Mouse (Mus musculus) stomach, postnatal 0 days (tissue): Measurements from ENCODE around the gene Zrsr1. TPM values are rescaled to one million over a fixed set of nuclear protein-coding genes. Genes with fewer than 3 reads are reported as not detected.
A peak's percentile ranks its signal among the peaks of the same experiment; 100 is the strongest.

Experiments used
- ATAC-seq: fragments of 200-750 bp; cut with Nextera tagmentation; 2 replicates; pipeline ENCODE4 v1.8.0; 2017; ENCODE audit not compliant: low FRiP score, low TSS enrichment
- DNase-seq: peaks from one replicate; pipeline ENCODE4 v3.0.0-alpha.2; 2016; ENCODE audit warnings: low spot score
- H3K27ac ChIP-seq: fragments of 300-500 bp; sonication (generic); replicated peaks from 2 replicates; pipeline ENCODE4 v1.5.1; 2014; ENCODE audit warnings: mild to moderate bottlenecking, control low read depth
- H3K27me3 ChIP-seq: fragments of 300-500 bp; sonication (generic); 2 replicates; pipeline ENCODE4 v1.6.1; 2014; ENCODE audit warnings: low read length; ENCODE audit not compliant: control insufficient read depth, insufficient read depth
- H3K36me3 ChIP-seq: fragments of 300-500 bp; sonication (generic); 2 replicates; pipeline ENCODE4 v1.6.1; 2014; ENCODE audit warnings: low read length, mixed read lengths; ENCODE audit not compliant: control insufficient read depth, insufficient read depth
- H3K4me1 ChIP-seq: fragments of 300-500 bp; sonication (generic); replicated peaks from 2 replicates; pipeline ENCODE4 v1.6.1; 2014; ENCODE audit warnings: antibody characterized with exemption; ENCODE audit not compliant: control insufficient read depth, insufficient read depth
- H3K4me2 ChIP-seq: fragments of 300-500 bp; sonication (generic); replicated peaks from 2 replicates; pipeline ENCODE4 v1.6.1; 2014; ENCODE audit warnings: low read depth, mild to moderate bottlenecking, control low read depth, moderate library complexity
- H3K4me3 ChIP-seq: fragments of 300-500 bp; sonication (generic); 2 replicates; pipeline ENCODE4 v1.5.1; 2014; ENCODE audit warnings: low read depth, low read length, control low read depth
- H3K9ac ChIP-seq: fragments of 300-500 bp; sonication (generic); 2 replicates; pipeline ENCODE4 v1.6.1; 2014; ENCODE audit warnings: mild to moderate bottlenecking, low read length, control low read depth, mixed read lengths
- H3K9me3 ChIP-seq: fragments of 300-500 bp; sonication (generic); 2 replicates; pipeline ENCODE4 v1.6.1; 2016; ENCODE audit warnings: low read length; ENCODE audit not compliant: control insufficient read depth
- CTCF ChIP-seq: IDR thresholded peaks from 2 replicates; pipeline ENCODE4 v1.5.1; 2016; ENCODE audit warnings: antibody characterized with exemption, low read depth, mild to moderate bottlenecking, moderate library complexity
- EP300 ChIP-seq: optimal IDR thresholded peaks from 2 replicates; pipeline ENCODE3; 2016; ENCODE audit warnings: antibody characterized with exemption
- WGBS: fragments of 180-500 bp; shearing (Covaris S2); extraction: QIAGEN DNeasy Blood & Tissue Kit; methylation state at CpG from one replicate; pipeline ENCODE4 v1.1.7; 2014; 5-methylcytosine and 5-hydroxymethylcytosine counted together
- polyA plus RNA-seq: library from polyadenylated mRNA; unstranded; fragments of >200 nt; fragmentation: Nextera tagmentation; extraction: Ambion mirVana; gene quantifications from 2 replicates; pipeline ENCODE4 v1.2.1, GENCODE M21; 2015

Zrsr1 gene
- polyA plus RNA-seq, 1 experiment from 2014 or later: 2.2 TPM

DNA sequence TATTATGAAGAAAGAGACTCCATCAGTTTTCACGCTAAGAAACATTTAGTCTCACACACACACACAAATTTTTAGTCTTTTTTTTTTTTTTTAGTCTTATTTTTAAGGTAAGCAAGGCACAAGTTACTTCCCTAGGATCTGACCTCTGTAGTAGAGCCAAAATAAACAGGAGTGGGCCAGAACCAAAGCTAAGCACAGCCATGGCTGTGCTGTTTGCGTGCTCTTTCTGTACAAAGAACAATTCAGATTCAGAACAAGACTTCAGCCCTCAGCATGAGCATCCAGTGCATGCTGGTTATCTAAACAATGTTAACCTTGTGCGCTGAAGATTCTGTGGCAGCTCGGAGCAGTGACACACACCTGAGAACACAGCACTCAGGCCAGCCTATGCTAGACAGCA is 7.4 kb upstream of the Zrsr1 start:
- ATAC-seq: no peak
- 0 out of 2 replicates have a peak, but pooled peaks cover 3% of the 10 kb centered on the region for H3K9me3 ChIP-seq
- no peak for TF ChIP-seq CTCF
- TF ChIP-seq EP300: no peak
- WGBS: 73% methylated on average over 4 of the region's 4 CpGs
- H3K4me2 ChIP-seq: no peak overlapping the region
- no peak overlapping the region for H3K27ac ChIP-seq
- no peaks in the 10 kb centered on the region for H3K27me3 ChIP-seq
- no peaks in the 10 kb centered on the region for H3K36me3 ChIP-seq
- H3K9ac ChIP-seq: no peak overlapping the region
- H3K4me3 ChIP-seq: no peak overlapping the region
- H3K4me1 ChIP-seq: no peaks in the 10 kb centered on the region
- DNase-seq: no peak

GRCm38 (mm10) chr11:22965503-22965902 is 6.3 kb upstream of the Zrsr1 start:
- no peak overlapping the region for H3K4me3 ChIP-seq
- no peak for ATAC-seq
- no peak for DNase-seq
- peak; percentile 62 for TF ChIP-seq CTCF
- TF ChIP-seq EP300: no peak
- no peak overlapping the region for H3K9ac ChIP-seq
- H3K4me2 ChIP-seq: no peak overlapping the region
- H3K36me3 ChIP-seq: no peaks in the 10 kb centered on the region
- no peak overlapping the region for H3K27ac ChIP-seq
- H3K27me3 ChIP-seq: no peaks in the 10 kb centered on the region
- 68% methylated on average over 4 of the region's 4 CpGs for WGBS
- no peaks in the 10 kb centered on the region for H3K4me1 ChIP-seq
- 0 out of 2 replicates have a peak, but pooled peaks cover 3% of the 10 kb centered on the region for H3K9me3 ChIP-seq

DNA sequence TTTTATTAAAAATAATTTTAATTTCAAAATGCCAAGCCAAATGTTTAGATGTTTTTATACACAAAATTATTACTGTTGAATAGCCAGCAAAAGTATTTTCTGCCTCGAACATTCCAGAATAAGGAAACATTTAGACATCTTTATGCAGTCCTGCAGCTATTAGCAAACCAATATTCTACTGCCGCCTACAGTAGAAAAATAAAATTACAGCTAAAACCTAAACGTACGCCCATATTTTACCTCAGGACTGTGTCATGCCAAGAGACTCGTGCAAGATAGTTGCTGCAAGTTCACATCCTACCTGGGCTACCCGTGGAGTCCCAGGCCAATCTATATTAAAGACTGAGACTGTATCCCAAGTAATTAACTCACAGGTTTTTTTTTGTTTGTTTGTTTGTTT is 2.3 kb upstream of the Zrsr1 start:
- WGBS: 52% methylated on average over 6 of the region's 6 CpGs
- Histone ChIP-seq H3K36me3 (no peaks in the 10 kb centered on the region), H3K27ac (no peak overlapping the region), H3K27me3 (no peaks in the 10 kb centered on the region), H3K4me1 (no peaks in the 10 kb centered on the region), H3K9me3 (peaks cover 11% of the 10 kb centered on the region; the same call in 1 of the 2 replicates), H3K9ac (no peak overlapping the region), H3K4me2 (no peak overlapping the region), H3K4me3 (no peak overlapping the region)
- ATAC-seq: no peak
- TF ChIP-seq EP300: no peak
- peak; percentile 73 for TF ChIP-seq CTCF
- no peak for DNase-seq

DNA sequence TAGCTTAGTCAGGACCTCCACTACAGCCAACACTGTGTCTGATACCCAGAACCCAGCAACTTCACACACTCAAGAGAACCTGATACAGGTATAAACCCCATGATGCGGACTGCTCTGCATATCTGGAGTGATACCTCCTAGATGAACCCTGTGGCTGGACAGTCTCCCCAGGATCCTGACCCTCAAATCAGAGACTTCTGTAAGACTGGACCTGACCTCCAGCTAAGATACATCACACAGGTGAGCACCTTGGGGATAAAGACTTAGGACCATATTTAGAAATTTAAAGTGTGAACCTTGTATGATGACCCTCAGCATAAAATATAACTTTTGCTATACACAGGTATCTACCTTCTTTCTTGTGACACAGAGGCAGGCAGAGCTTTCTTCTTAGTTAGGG is 1.3 kb upstream of the Zrsr1 start:
- Histone ChIP-seq H3K27ac (no peak overlapping the region), H3K4me1 (no peaks in the 10 kb centered on the region), H3K36me3 (no peaks in the 10 kb centered on the region), H3K9ac (no peak overlapping the region), H3K9me3 (peaks cover 11% of the 10 kb centered on the region; the same call in 1 of the 2 replicates), H3K4me2 (no peak overlapping the region), H3K4me3 (no peak overlapping the region), H3K27me3 (no peaks in the 10 kb centered on the region)
- WGBS: 93% methylated on average over 1 of the region's 1 CpGs
- TF ChIP-seq EP300 (no peak), CTCF (no peak)
- DNase-seq: no peak
- ATAC-seq: no peak

DNA sequence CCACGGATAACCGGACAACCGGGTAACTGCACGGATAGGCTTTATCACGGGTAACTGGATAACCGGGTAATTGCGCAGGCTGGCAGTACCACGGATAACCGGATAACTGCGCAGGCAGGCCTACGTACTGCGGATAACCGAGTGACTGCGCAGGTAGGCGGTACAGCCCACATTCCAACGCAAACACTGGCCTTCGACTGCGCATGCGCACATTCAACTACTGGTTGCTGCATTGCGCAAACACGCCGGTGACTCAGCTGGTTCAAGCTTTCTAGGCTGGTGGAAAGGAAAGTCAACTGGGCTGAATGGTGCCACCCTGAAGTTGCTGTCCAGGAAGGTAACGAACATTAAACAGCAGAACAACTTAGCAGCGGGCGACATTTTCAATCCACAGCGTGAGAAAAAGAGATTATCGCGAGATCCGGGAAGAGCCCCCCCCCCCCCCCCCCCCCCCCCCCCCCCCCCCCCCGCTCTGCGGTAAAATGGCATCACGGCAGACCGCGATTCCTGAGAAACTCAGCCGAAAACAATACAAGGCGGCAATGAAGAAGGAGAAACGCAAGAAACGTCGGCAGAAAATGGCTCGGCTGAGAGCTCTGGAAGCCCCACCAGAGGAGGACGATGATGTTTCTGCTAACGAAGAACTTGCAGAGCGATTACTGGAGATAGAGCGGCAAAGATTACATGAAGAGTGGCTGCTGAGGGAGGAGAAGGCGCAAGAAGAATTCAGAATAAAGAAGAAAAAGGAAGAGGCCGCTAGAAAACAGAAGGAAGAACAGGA is 1.1 kb downstream of the Zrsr1 start:
- WGBS: 48% methylated on average over 42 of the region's 46 CpGs
- Histone ChIP-seq H3K4me3 (peak overlapping the region; percentile 58), H3K4me2 (peak overlapping the region; percentile 73), H3K9ac (peak overlapping the region; percentile 65), H3K27ac (peak overlapping the region; percentile 85), H3K9me3 (peaks cover 8% of the 10 kb centered on the region; the same call in 1 of the 2 replicates), H3K4me1 (no peaks in the 10 kb centered on the region), H3K27me3 (no peaks in the 10 kb centered on the region), H3K36me3 (0 out of 2 replicates have a peak, but pooled peaks cover 4% of the 10 kb centered on the region)
- ATAC-seq: peak; percentile 63
- DNase-seq: peak; percentile 82
- TF ChIP-seq EP300 (no peak), CTCF (no peak)

DNA sequence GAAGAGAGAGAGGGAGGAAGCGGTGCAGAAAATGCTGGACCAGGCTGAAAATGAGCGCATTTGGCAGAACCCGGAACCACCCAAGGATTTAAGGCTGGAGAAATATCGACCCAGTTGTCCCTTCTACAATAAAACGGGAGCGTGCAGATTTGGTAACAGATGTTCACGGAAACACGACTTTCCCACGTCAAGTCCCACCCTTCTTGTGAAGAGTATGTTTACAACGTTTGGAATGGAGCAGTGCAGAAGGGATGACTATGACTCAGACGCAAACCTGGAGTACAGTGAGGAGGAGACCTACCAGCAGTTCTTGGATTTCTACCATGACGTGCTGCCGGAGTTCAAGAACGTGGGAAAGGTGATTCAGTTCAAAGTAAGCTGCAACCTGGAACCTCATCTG is 1.8 kb downstream of the Zrsr1 start:
- Histone ChIP-seq H3K4me1 (no peaks in the 10 kb centered on the region), H3K27me3 (no peaks in the 10 kb centered on the region), H3K4me3 (peak overlapping the region; percentile 50), H3K9ac (peak overlapping the region; percentile 60), H3K4me2 (peak overlapping the region; percentile 60), H3K27ac (peak overlapping the region; percentile 82), H3K9me3 (peaks cover 8% of the 10 kb centered on the region; the same call in 1 of the 2 replicates), H3K36me3 (0 out of 2 replicates have a peak, but pooled peaks cover 7% of the 10 kb centered on the region)
- 43% methylated on average over 14 of the region's 14 CpGs for WGBS
- DNase-seq (peak; percentile 25), ATAC-seq (peak; percentile 51)
- TF ChIP-seq EP300: no peak
- no peak for TF ChIP-seq CTCF
